Mouse (Mus musculus) C3H10T1/2 (cell line): ENCODE measurements around the gene Ramp2. TPM values are rescaled to one million over a fixed set of nuclear protein-coding genes. Genes with fewer than 3 reads are reported as not detected.

Source experiments
- polyA plus RNA-seq, 2 experiments: library from polyadenylated mRNA; unstranded; fragments of >200 nt; fragmentation: generic; extraction: Trizol; gene quantifications; one replicate each; pipeline ENCODE4 v1.2.1; 2012; ENCODE audit warnings: missing spikeins in 2 of 2

Gene Ramp2
- polyA plus RNA-seq, result 10 to 100 TPM in 1 of 2 experiments, under 1 TPM in 1; 0.06 to 11.4 TPM

GRCm38 (mm10) chr11:101245855-101246701 is at the start of gene Ramp2:
Ramp2 (plus strand) TSS chr11:101246028.

GRCm38 (mm10) chr11:101226065-101226701 is 19.6 kb upstream of the Ramp2 start, which contains the start of gene Ezh1:
Ezh1 (minus strand) TSS chr11:101226463.

GRCm38 (mm10) chr11:101253613-101254389 is 8.0 kb downstream of the Ramp2 start, which contains the start of gene Vps25:
Vps25 (plus strand) TSS chr11:101253707.

GRCm38 (mm10) chr11:101259948-101260825 is 14.4 kb downstream of the Ramp2 start, which contains the start of gene Wnk4:
Wnk4 (plus strand) TSS chr11:101260567.

GRCm38 (mm10) chr11:101278223-101279192 is 32.7 kb downstream of the Ramp2 start, which contains the start of the genes Cntd1 and Coa3:
Cntd1 (plus strand) TSS chr11:101279012.
Coa3 (minus strand) TSS chr11:101279114.

GRCm38 (mm10) chr11:101302004-101302798 is 56.4 kb downstream of the Ramp2 start, which contains the start of gene Becn1:
Becn1 (minus strand) TSS chr11:101302286.

Other genes with a start within 250 kb of the Ramp2 start
- 10 to 100 TPM; 22.1 to 58.2 TPM for gene Atp6v0a1, start 236.6 kb upstream of the Ramp2 start, polyA plus RNA-seq
- 10 to 100 TPM; 21.6 to 69.1 TPM for gene Naglu, start 176.0 kb upstream of the Ramp2 start, polyA plus RNA-seq
- under 1 TPM; 0.02 to 0.50 TPM for gene Hsd17b1, start 167.6 kb upstream of the Ramp2 start, polyA plus RNA-seq
- 10 to 100 TPM; 24.7 to 42.6 TPM for gene Coasy, start 163.5 kb upstream of the Ramp2 start, polyA plus RNA-seq
- gene Mlx, start 158.8 kb upstream of the Ramp2 start, polyA plus RNA-seq, result 10 to 100 TPM; 23.4 to 30.0 TPM
- 10 to 100 TPM; 10.9 to 17.0 TPM for gene Psmc3ip, start 150.6 kb upstream of the Ramp2 start, polyA plus RNA-seq
- gene Retreg3, start 126.1 kb upstream of the Ramp2 start, polyA plus RNA-seq, result 10 to 100 TPM; 18.5 to 57.2 TPM
- gene Tubg1, start 126.1 kb upstream of the Ramp2 start, polyA plus RNA-seq, result 100 to 1,000 TPM in 1 of 2 experiments, 10 to 100 TPM in 1; 79.8 to 132 TPM
- under 1 TPM; 0.08 to 0.42 TPM for gene Tubg2, start 90.1 kb upstream of the Ramp2 start, polyA plus RNA-seq
- gene Cntnap1, start 75.5 kb upstream of the Ramp2 start, polyA plus RNA-seq, result 1 to 10 TPM in 1 of 2 experiments, under 1 TPM in 1; 0.25 to 4.2 TPM
- gene Plekhh3, start 74.7 kb upstream of the Ramp2 start, polyA plus RNA-seq, result 10 to 100 TPM; 19.4 to 50.6 TPM
- 1 to 10 TPM in 1 of 2 experiments, under 1 TPM in 1; 0.15 to 1.9 TPM for gene Ccr10, start 70.6 kb upstream of the Ramp2 start, polyA plus RNA-seq
- 10 to 100 TPM in 1 of 2 experiments, 1 to 10 TPM in 1; 2.5 to 59.5 TPM for gene Ezh1, start 19.6 kb upstream of the Ramp2 start, polyA plus RNA-seq
- gene Vps25, start 7.7 kb downstream of the Ramp2 start, polyA plus RNA-seq, result 100 to 1,000 TPM; 160 to 255 TPM
- gene Wnk4, start 14.5 kb downstream of the Ramp2 start, polyA plus RNA-seq, result 10 to 100 TPM in 1 of 2 experiments, under 1 TPM in 1; 0.75 to 15.8 TPM
- under 1 TPM in 1 of 2 experiments, not detected in 1; 0.31 TPM for gene Cntd1, start 33.0 kb downstream of the Ramp2 start, polyA plus RNA-seq
- gene Coa3, start 33.1 kb downstream of the Ramp2 start, polyA plus RNA-seq, result 100 to 1,000 TPM; 129 to 135 TPM
- 100 to 1,000 TPM in 1 of 2 experiments, 10 to 100 TPM in 1; 26.7 to 146 TPM for gene Becn1, start 56.3 kb downstream of the Ramp2 start, polyA plus RNA-seq
- gene Psme3, start 70.2 kb downstream of the Ramp2 start, polyA plus RNA-seq, result 10 to 100 TPM; 40.8 to 46.7 TPM
- gene Aoc2, start 79.0 kb downstream of the Ramp2 start, polyA plus RNA-seq, result 1 to 10 TPM in 1 of 2 experiments, under 1 TPM in 1; 0.28 to 2.7 TPM
- 10 to 100 TPM in 1 of 2 experiments, under 1 TPM in 1; 0.39 to 37.3 TPM for gene Aoc3, start 84.6 kb downstream of the Ramp2 start, polyA plus RNA-seq
- not detected for gene G6pc, start 121.5 kb downstream of the Ramp2 start, polyA plus RNA-seq
- gene Aarsd1, start 171.6 kb downstream of the Ramp2 start, polyA plus RNA-seq, result 100 to 1,000 TPM in 1 of 2 experiments, 10 to 100 TPM in 1; 55.6 to 118 TPM
- gene Gm27029, start 178.8 kb downstream of the Ramp2 start, polyA plus RNA-seq, result 10 to 100 TPM in 1 of 2 experiments, 1 to 10 TPM in 1; 6.0 to 10.4 TPM
- 10 to 100 TPM in 1 of 2 experiments, 1 to 10 TPM in 1; 7.1 to 24.8 TPM for gene Rundc1, start 179.1 kb downstream of the Ramp2 start, polyA plus RNA-seq
- gene Ptges3l, start 179.3 kb downstream of the Ramp2 start, polyA plus RNA-seq, result 10 to 100 TPM in 1 of 2 experiments, 1 to 10 TPM in 1; 8.2 to 25.9 TPM
- gene Rpl27, start 196.3 kb downstream of the Ramp2 start, polyA plus RNA-seq, result 1,000 to 10,000 TPM; 3,424 to 4,212 TPM
- gene Ifi35, start 202.4 kb downstream of the Ramp2 start, polyA plus RNA-seq, result 10 to 100 TPM; 38.1 to 78.1 TPM
- 10 to 100 TPM; 41.4 to 62.3 TPM for gene Rnd2, start 219.0 kb downstream of the Ramp2 start, polyA plus RNA-seq
- 100 to 1,000 TPM; 270 to 433 TPM for gene Vat1, start 220.2 kb downstream of the Ramp2 start, polyA plus RNA-seq